Mouse (Mus musculus) megakaryocyte, embryonic 14.5 days (primary cell): ENCODE data around the gene Dram1.

Experiments
- FLI1 ChIP-seq: IDR thresholded peaks from 2 replicates; pipeline ENCODE4 v1.6.1; 2012; ENCODE audit warnings: low read length, inconsistent platforms, mixed read lengths
- GATA1 ChIP-seq: IDR thresholded peaks from 3 replicates; pipeline ENCODE4 v1.6.1; 2012; ENCODE audit warnings: mixed read lengths, low read length, inconsistent platforms, borderline replicate concordance

DNA sequence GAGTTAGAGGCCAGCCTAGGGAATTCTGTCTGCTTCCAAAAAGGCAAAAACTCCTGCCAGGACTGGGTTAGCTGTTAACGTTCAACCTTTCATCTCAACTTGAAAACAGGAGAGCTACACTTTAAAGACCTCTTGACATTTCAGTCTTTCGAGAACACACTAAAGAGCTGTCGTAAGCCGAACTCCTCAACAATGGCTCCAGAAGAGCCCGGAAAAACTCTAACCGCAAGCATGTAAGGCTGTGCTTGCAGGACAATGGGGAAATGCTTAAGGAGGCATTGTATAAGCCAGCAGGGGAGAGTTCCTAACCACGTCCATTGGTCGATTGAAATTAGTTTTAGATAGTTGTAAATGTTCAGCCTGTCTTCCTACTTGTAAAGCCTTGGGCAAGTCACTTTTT lies 29.1 kb downstream of the Dram1 start:
- TF ChIP-seq FLI1 (no peak), GATA1 (no peak)
